Mouse (Mus musculus) stomach, postnatal 0 days (tissue): ENCODE data around the gene Olfr1426.

Source experiments
- CTCF ChIP-seq: IDR thresholded peaks from 2 replicates; pipeline ENCODE4 v1.5.1; 2016; ENCODE audit warnings: antibody characterized with exemption, low read depth, mild to moderate bottlenecking, moderate library complexity
- EP300 ChIP-seq: optimal IDR thresholded peaks from 2 replicates; pipeline ENCODE3; 2016; ENCODE audit warnings: antibody characterized with exemption

DNA sequence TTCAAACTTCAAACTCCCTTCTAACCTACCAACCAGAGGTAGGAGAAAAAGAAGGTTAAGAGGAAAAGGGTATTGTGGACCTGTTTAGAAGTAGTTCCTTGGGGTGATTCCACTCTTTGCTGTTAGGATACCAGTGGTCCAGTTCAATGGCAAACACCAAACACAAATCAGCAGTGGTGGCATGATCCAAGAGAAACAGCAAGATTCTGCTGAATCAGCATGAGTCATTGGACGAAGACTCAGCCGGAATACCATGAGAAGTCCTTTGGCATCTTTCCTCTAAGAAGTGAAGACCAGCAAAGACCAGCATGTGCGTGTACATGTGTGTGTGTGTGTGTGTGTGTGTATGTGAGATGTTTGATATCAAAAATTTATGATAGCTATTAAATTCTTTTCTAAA lies 24.7 kb upstream of the Olfr1426 start:
- TF ChIP-seq CTCF = no peak
- no peak for TF ChIP-seq EP300
